Mouse (Mus musculus): ENCODE results near the gene Limk1. TPM values are rescaled to one million over a fixed set of nuclear protein-coding genes. Genes with fewer than 3 reads are reported as not detected.
A peak's percentile ranks its signal among the peaks of the same experiment; 100 is the strongest.

Limk1 gene
- polyA plus RNA-seq, 1 experiment from 2014 or later = 5.4 TPM

DNA sequence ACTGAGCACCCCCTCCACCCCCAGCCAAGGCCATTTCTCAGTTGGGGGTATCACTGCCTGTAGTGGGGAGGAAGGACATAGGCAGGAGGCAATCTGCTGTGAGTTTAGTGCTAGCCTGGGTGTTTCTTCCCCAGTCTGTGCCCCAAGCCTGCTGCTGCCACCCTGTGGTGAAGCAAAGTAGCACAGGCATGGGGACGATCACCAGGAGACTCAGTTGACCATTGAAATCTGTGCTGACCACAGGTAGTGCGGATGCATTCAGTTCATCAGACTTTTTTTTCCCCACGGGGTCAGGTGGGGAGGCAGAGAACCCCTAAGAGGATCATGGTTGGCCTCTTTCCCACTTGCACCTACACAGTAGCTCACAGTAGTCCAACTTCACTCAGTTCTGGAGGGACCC is 71.3 kb downstream of the Limk1 start:
- no peaks in the 10 kb centered on the region for H3K4me1 ChIP-seq (ENCODE audit: control insufficient read depth, insufficient read depth, low read length)
- DNase-seq (ENCODE audit: low spot score) = peak; percentile 63
- 71% methylated on average over 3 of the region's 3 CpGs for WGBS
- peaks cover 36% of the 10 kb centered on the region for H3K36me3 ChIP-seq (ENCODE audit: control insufficient read depth, insufficient read depth, low read length)
- H3K27me3 ChIP-seq (ENCODE audit: control insufficient read depth, insufficient read depth, low read length) = no peaks in the 10 kb centered on the region
- no peak overlapping the region for H3K27ac ChIP-seq (replicated peaks; ENCODE audit: low read depth, low read length)
- no peak overlapping the region for H3K9ac ChIP-seq (ENCODE audit: low read length)
- no peak overlapping the region for H3K4me3 ChIP-seq (ENCODE audit: low read depth, low read length)
- H3K4me2 ChIP-seq (ENCODE audit: low read depth, severe bottlenecking) = no peak overlapping the region
- no peak for ATAC-seq (ENCODE audit: insufficient number of reproducible peaks, low FRiP score, low TSS enrichment, low read depth)
- H3K9me3 ChIP-seq (ENCODE audit: control insufficient read depth, low read length) = no peaks in the 10 kb centered on the region

- WGBS = 90% methylated on average over 4 of the region's 4 CpGs
- H3K4me1 ChIP-seq (ENCODE audit: control insufficient read depth, insufficient read depth, low read length) = no peaks in the 10 kb centered on the region
- ATAC-seq (ENCODE audit: insufficient number of reproducible peaks, low FRiP score, low TSS enrichment, low read depth) = no peak
Measured at GRCm38 (mm10) chr5:134615780-134616179, 72.6 kb downstream of the Limk1 start.

DNA sequence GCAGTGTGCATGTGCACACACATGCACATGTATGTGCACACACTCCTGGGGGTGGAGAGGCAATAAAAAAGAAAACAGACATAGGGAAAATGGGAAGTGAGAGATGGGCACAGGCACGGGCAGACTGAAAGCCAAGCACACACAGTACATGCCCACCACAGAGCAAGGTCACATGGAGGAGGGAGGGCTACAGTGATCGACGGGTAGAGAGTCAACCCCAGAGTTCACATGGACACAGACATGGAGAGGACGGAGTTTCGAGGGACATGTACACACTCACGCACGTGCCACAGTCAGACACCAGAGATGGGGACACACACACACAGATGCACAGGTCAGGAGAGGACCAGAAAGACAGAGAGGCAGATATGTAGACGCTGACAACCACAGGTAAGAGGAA is 73.0 kb downstream of the Limk1 start:
- H3K9ac ChIP-seq (ENCODE audit: low read length) = no peak overlapping the region
- no peak overlapping the region for H3K27ac ChIP-seq (replicated peaks; ENCODE audit: low read depth, low read length)
- no peaks in the 10 kb centered on the region for H3K27me3 ChIP-seq (ENCODE audit: control insufficient read depth, insufficient read depth, low read length)
- no peak for DNase-seq (ENCODE audit: low spot score)
- ATAC-seq (ENCODE audit: insufficient number of reproducible peaks, low FRiP score, low TSS enrichment, low read depth) = no peak
- 88% methylated on average over 8 of the region's 8 CpGs for WGBS
- H3K4me2 ChIP-seq (ENCODE audit: low read depth, severe bottlenecking) = no peak overlapping the region
- H3K9me3 ChIP-seq (ENCODE audit: control insufficient read depth, low read length) = no peaks in the 10 kb centered on the region
- no peak overlapping the region for H3K4me3 ChIP-seq (ENCODE audit: low read depth, low read length)
- H3K36me3 ChIP-seq (ENCODE audit: control insufficient read depth, insufficient read depth, low read length) = peaks cover 20% of the 10 kb centered on the region
- no peaks in the 10 kb centered on the region for H3K4me1 ChIP-seq (ENCODE audit: control insufficient read depth, insufficient read depth, low read length)

More at GRCm38 (mm10) chr5:134615780-134616179, 72.6 kb downstream of the Limk1 start:
- Histone ChIP-seq H3K9me3 (ENCODE audit: control insufficient read depth, low read length) (no peaks in the 10 kb centered on the region), H3K36me3 (ENCODE audit: control insufficient read depth, insufficient read depth, low read length) (peaks cover 24% of the 10 kb centered on the region), H3K27ac (replicated peaks; ENCODE audit: low read depth, low read length) (no peak overlapping the region), H3K4me3 (ENCODE audit: low read depth, low read length) (no peak overlapping the region), H3K4me2 (ENCODE audit: low read depth, severe bottlenecking) (no peak overlapping the region), H3K9ac (ENCODE audit: low read length) (no peak overlapping the region), H3K27me3 (ENCODE audit: control insufficient read depth, insufficient read depth, low read length) (no peaks in the 10 kb centered on the region)
- no peak for DNase-seq (ENCODE audit: low spot score)

GRCm38 (mm10) chr5:134614802-134615201 is 73.6 kb downstream of the Limk1 start, which contains the start of gene Lat2:
Lat2 (minus strand) TSS chr5:134615025.
- Histone ChIP-seq H3K4me2 (ENCODE audit: low read depth, severe bottlenecking) (no peak within 1 kb of the TSS), H3K9me3 (ENCODE audit: control insufficient read depth, low read length) (no peaks in the 10 kb centered on the region), H3K4me1 (ENCODE audit: control insufficient read depth, insufficient read depth, low read length) (no peaks in the 10 kb centered on the region), H3K36me3 (ENCODE audit: control insufficient read depth, insufficient read depth, low read length) (peaks cover 16% of the 10 kb centered on the region), H3K27me3 (ENCODE audit: control insufficient read depth, insufficient read depth, low read length) (no peaks in the 10 kb centered on the region), H3K4me3 (ENCODE audit: low read depth, low read length) (no peak within 1 kb of the TSS), H3K27ac (replicated peaks; ENCODE audit: low read depth, low read length) (no peak within 1 kb of the TSS), H3K9ac (ENCODE audit: low read length) (no peak within 1 kb of the TSS)
- ATAC-seq (ENCODE audit: insufficient number of reproducible peaks, low FRiP score, low TSS enrichment, low read depth) = no peak
- WGBS = 87% methylated on average over 7 of the region's 7 CpGs
- DNase-seq (ENCODE audit: low spot score) = no peak

- no peak overlapping the region for H3K4me3 ChIP-seq (ENCODE audit: low read depth, low read length)
- no peak overlapping the region for H3K9ac ChIP-seq (ENCODE audit: low read length)
- ATAC-seq (ENCODE audit: insufficient number of reproducible peaks, low FRiP score, low TSS enrichment, low read depth) = no peak
- H3K9me3 ChIP-seq (ENCODE audit: control insufficient read depth, low read length) = no peaks in the 10 kb centered on the region
- H3K4me2 ChIP-seq (ENCODE audit: low read depth, severe bottlenecking) = no peak overlapping the region
- no peaks in the 10 kb centered on the region for H3K4me1 ChIP-seq (ENCODE audit: control insufficient read depth, insufficient read depth, low read length)
- 92% methylated on average over 8 of the region's 8 CpGs for WGBS
- H3K36me3 ChIP-seq (ENCODE audit: control insufficient read depth, insufficient read depth, low read length) = peaks cover 10% of the 10 kb centered on the region
- H3K27me3 ChIP-seq (ENCODE audit: control insufficient read depth, insufficient read depth, low read length) = no peaks in the 10 kb centered on the region
- no peak overlapping the region for H3K27ac ChIP-seq (replicated peaks; ENCODE audit: low read depth, low read length)
- DNase-seq (ENCODE audit: low spot score) = no peak
Measured at GRCm38 (mm10) chr5:134614296-134614695, 74.1 kb downstream of the Limk1 start.

DNA sequence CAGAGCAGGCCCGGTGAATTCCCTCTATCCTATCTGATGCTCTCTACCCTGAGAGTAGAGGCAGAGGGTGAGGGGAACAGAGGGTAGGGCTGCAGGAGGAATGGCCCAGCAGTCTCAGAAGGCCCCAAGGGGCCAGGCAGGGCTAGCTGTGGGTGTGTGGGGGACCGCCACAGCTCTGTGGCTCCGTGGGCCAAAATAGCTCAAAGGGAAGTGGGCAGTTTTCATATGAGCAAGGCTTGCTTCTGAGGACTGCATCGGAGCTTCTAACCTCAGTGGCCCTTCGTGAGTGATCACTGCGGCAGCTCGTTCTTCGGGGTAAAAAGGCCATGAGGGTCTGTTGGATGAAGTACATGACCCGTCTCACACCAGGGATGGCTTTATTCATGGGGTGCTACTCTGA is 74.7 kb downstream of the Limk1 start:
- no peak overlapping the region for H3K4me3 ChIP-seq (ENCODE audit: low read depth, low read length)
- peaks cover 6% of the 10 kb centered on the region; the same call in 1 of the 2 replicates for H3K36me3 ChIP-seq (ENCODE audit: control insufficient read depth, insufficient read depth, low read length)
- H3K4me1 ChIP-seq (ENCODE audit: control insufficient read depth, insufficient read depth, low read length) = no peaks in the 10 kb centered on the region
- no peak overlapping the region for H3K9ac ChIP-seq (ENCODE audit: low read length)
- WGBS = 85% methylated on average over 9 of the region's 9 CpGs
- ATAC-seq (ENCODE audit: insufficient number of reproducible peaks, low FRiP score, low TSS enrichment, low read depth) = no peak
- H3K27me3 ChIP-seq (ENCODE audit: control insufficient read depth, insufficient read depth, low read length) = no peaks in the 10 kb centered on the region
- H3K9me3 ChIP-seq (ENCODE audit: control insufficient read depth, low read length) = no peaks in the 10 kb centered on the region
- no peak overlapping the region for H3K27ac ChIP-seq (replicated peaks; ENCODE audit: low read depth, low read length)
- DNase-seq (ENCODE audit: low spot score) = no peak
- H3K4me2 ChIP-seq (ENCODE audit: low read depth, severe bottlenecking) = no peak overlapping the region

GRCm38 (mm10) chr5:134611810-134612521 is 76.4 kb downstream of the Limk1 start:
- no peaks in the 10 kb centered on the region for H3K9me3 ChIP-seq (ENCODE audit: control insufficient read depth, low read length)
- no peaks in the 10 kb centered on the region for H3K36me3 ChIP-seq (ENCODE audit: control insufficient read depth, insufficient read depth, low read length)
- H3K4me2 ChIP-seq (ENCODE audit: low read depth, severe bottlenecking) = no peak overlapping the region
- 67% methylated on average over 8 of the region's 8 CpGs for WGBS
- H3K4me1 ChIP-seq (ENCODE audit: control insufficient read depth, insufficient read depth, low read length) = no peaks in the 10 kb centered on the region
- H3K9ac ChIP-seq (ENCODE audit: low read length) = no peak overlapping the region
- no peak overlapping the region for H3K4me3 ChIP-seq (ENCODE audit: low read depth, low read length)
- H3K27me3 ChIP-seq (ENCODE audit: control insufficient read depth, insufficient read depth, low read length) = no peaks in the 10 kb centered on the region
- DNase-seq (ENCODE audit: low spot score) (no peak), ATAC-seq (ENCODE audit: insufficient number of reproducible peaks, low FRiP score, low TSS enrichment, low read depth) (no peak)
- H3K27ac ChIP-seq (replicated peaks; ENCODE audit: low read depth, low read length) = no peak overlapping the region

DNA sequence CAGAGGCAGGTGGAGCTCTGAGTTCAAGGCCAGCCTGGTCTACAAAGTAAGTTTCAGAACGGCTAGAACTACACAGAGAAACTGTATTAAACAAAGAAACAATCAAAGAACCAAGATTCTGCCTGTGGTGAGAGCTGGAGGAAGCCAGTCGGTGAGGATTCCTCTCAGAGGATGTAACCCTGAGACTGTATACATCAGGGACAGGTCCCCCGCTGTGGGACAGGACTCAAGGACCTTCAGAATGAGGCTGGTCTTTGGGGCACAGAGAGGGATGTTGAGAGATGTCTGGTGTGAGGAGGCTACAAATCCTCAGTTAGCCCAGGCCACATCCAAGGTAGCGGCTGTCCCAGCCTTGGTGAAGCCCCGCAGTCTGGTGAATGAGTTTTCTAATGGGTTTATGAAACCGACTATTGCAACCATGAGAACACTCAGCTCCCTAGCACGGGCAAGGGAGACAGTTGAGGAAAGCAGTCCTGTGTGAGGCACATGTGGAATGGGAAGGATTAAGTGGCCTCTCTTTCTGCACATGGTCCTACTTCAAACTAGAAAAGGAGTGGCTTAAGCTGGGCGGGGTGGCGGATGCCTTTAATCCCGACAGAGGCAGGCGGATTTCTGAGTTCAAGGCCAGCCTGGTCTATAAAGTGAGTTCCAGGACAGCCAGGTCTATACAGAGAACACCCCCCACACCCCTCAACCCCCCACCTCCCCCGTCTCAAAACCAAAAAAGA is 78.3 kb downstream of the Limk1 start:
- Histone ChIP-seq H3K27ac (replicated peaks; ENCODE audit: low read depth, low read length) (no peak overlapping the region), H3K9ac (ENCODE audit: low read length) (no peak overlapping the region), H3K4me1 (ENCODE audit: control insufficient read depth, insufficient read depth, low read length) (no peaks in the 10 kb centered on the region), H3K4me3 (ENCODE audit: low read depth, low read length) (no peak overlapping the region), H3K36me3 (ENCODE audit: control insufficient read depth, insufficient read depth, low read length) (no peaks in the 10 kb centered on the region), H3K9me3 (ENCODE audit: control insufficient read depth, low read length) (no peaks in the 10 kb centered on the region), H3K4me2 (ENCODE audit: low read depth, severe bottlenecking) (no peak overlapping the region), H3K27me3 (ENCODE audit: control insufficient read depth, insufficient read depth, low read length) (no peaks in the 10 kb centered on the region)
- ATAC-seq (ENCODE audit: insufficient number of reproducible peaks, low FRiP score, low TSS enrichment, low read depth) = no peak
- 85% methylated on average over 12 of the region's 12 CpGs for WGBS
- no peak for DNase-seq (ENCODE audit: low spot score)

Measured in limb, embryonic 11.5 days (tissue).